Mouse (Mus musculus) ES-E14 (cell line): ENCODE results near the gene Raf1.

ENCODE experiments used
- CHD2 ChIP-seq: IDR thresholded peaks from 2 replicates; pipeline ENCODE4 v1.6.1; 2014; ENCODE audit warnings: mild to moderate bottlenecking, low read depth, low read length, inconsistent platforms
- HCFC1 ChIP-seq: IDR thresholded peaks from 2 replicates; pipeline ENCODE4 v1.6.1; 2012; ENCODE audit warnings: low read length, inconsistent platforms, borderline replicate concordance; ENCODE audit not compliant: insufficient read depth
- MAFK ChIP-seq: IDR thresholded peaks from 2 replicates; pipeline ENCODE4 v1.6.1; 2014; ENCODE audit warnings: mild to moderate bottlenecking, low read depth, low read length, inconsistent platforms; ENCODE audit not compliant: insufficient read depth
- ZC3H11A ChIP-seq: IDR thresholded peaks from 2 replicates; pipeline ENCODE4 v1.6.1; 2012; ENCODE audit warnings: low read depth, mild to moderate bottlenecking, inconsistent platforms, low read length, borderline replicate concordance
- ZNF384 ChIP-seq: IDR thresholded peaks from 2 replicates; pipeline ENCODE4 v1.6.1; 2012; ENCODE audit warnings: low read depth, low read length, inconsistent platforms

DNA sequence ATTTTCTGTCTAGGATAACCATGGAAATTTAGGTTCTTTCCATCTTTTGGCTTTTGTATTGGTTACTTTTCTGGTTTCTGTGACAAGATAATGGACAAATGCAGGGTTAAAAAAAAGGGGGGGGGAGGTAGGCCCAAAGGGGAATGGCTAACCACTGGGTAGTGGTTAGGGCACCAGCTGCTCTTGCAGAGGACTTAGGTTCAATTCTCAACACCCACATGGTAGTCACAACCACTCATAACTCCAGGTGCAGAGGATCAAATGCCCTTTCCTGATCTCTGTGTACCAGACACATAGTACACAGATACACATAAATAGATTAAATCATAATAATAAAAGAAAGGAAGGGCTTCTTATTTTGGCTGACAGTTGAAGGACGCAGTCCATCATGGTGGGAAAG, 1.6 kb upstream of the Raf1 start:
- no peak for TF ChIP-seq CHD2
- TF ChIP-seq ZC3H11A: no peak
- no peak for TF ChIP-seq ZNF384
- TF ChIP-seq MAFK: no peak
- TF ChIP-seq HCFC1: no peak
